Mouse (Mus musculus) brown adipose tissue, adult 24 weeks (tissue): Measurements from ENCODE around the gene Epb41l3. TPM values are rescaled to one million over a fixed set of nuclear protein-coding genes. Genes with fewer than 3 reads are reported as not detected.

Experiments
- H3K27ac ChIP-seq: fragments of 200-500 bp; replicated peaks from 2 replicates; pipeline ENCODE4 v1.5.1; 2012; ENCODE audit warnings: low read depth, mild to moderate bottlenecking, low read length
- H3K4me1 ChIP-seq: fragments of 200-500 bp; 2 replicates; pipeline ENCODE4 v1.6.1; 2012; ENCODE audit warnings: low read length, mixed read lengths; ENCODE audit not compliant: control insufficient read depth, insufficient read depth, insufficient read length
- H3K4me3 ChIP-seq: fragments of 200-500 bp; 2 replicates; pipeline ENCODE4 v1.5.1; 2012; ENCODE audit warnings: low read depth, mild to moderate bottlenecking, low read length, moderate library complexity; ENCODE audit not compliant: insufficient read depth
- polyA plus RNA-seq: library from polyadenylated mRNA; stranded (reverse); fragments of >200 nt; gene quantifications from 2 replicates; pipeline ENCODE4 v1.2.4, GENCODE M21; 2012; ENCODE audit not compliant: missing spikeins, insufficient read depth, insufficient read length

Gene Epb41l3
- polyA plus RNA-seq, 1 experiment: 1.6 TPM

DNA sequence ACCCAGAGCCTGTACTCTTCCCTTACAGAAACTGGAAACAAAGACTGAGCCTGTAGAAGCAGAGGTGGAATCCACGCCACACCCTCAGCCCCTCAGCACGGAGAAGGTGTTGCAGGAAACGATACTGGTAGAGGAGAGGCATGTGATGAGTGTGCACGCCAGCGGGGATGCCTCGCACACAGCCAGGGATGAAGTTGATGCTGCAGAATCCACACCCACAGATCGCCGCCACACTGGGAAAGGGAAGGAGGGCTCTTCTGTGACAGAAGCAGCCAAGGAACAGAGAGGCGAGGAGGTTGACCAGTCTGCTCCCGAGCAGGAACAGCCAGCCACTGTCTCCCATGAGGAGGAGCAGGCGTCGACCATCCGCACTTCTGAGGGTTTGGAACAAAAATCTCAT, 209.0 kb downstream of the Epb41l3 start:
- H3K4me3 ChIP-seq: no peak overlapping the region
- H3K4me1 ChIP-seq: no peaks in the 10 kb centered on the region
- H3K27ac ChIP-seq: no peak overlapping the region

DNA sequence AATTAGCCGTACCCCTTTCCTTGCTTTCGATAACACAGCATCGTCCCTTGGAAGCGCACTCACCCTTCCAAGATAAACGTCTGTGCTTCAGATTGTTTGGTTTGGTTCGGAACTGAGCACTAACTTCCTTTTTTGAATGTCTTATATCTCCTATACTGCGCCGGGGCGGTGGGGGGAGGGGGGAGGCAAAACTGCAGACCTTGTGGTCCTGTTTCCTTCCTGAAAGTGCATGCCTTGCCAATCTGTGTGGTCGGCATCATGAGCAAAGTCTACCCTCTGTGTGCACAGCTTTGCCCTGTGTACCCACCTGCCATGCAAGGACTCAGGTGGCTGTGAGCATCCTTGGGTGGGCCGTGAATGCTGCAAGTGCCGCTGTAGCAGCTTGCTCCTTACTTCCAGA, 212.6 kb downstream of the Epb41l3 start:
- Histone ChIP-seq H3K4me3 (no peak overlapping the region), H3K27ac (no peak overlapping the region)

DNA sequence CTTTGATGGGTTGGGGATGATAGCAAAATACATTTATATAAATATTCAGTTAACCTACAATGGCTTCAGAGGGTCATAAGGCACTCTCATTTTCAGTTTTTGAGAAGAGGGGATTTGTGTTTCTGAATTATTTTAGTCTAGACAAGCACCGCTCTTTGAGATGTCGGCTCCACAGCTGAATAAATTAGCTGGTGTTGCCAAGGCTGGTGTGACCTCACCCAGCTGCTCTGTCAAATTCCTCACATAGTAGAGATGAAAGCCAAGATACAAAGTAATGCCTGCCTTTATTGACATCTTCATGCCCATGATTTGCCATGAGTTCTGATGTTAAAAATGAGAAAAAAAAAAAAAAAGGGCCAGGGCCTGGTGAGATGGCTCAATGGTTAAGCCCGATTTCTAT, 214.8 kb downstream of the Epb41l3 start:
- H3K4me3 ChIP-seq: no peak overlapping the region
- no peaks in the 10 kb centered on the region for H3K4me1 ChIP-seq

More for the DNA sequence above, 212.6 kb downstream of the Epb41l3 start:
- no peaks in the 10 kb centered on the region for H3K4me1 ChIP-seq

DNA sequence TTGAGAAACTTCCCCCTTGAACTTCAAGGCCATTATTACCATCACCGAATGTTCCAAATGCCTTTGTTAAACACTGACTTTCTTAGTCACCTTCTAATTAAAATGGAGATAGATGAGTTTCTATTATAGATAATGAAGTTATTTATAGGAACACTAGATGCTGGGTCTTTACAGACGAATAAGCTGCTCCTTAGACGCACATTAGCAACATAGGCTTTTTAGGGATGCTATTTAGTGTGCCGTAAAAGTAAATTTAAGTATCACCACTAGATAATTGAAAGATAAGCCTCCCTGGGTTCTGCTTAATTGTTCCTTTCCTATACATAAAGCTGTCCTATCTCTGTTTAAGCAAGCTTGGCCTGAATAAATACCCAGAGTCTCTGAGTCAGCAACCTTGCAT, 226.1 kb downstream of the Epb41l3 start:
- Histone ChIP-seq H3K27ac (no peak overlapping the region), H3K4me3 (no peak overlapping the region), H3K4me1 (no peaks in the 10 kb centered on the region)

More for the DNA sequence above, 214.8 kb downstream of the Epb41l3 start:
- no peak overlapping the region for H3K27ac ChIP-seq

DNA sequence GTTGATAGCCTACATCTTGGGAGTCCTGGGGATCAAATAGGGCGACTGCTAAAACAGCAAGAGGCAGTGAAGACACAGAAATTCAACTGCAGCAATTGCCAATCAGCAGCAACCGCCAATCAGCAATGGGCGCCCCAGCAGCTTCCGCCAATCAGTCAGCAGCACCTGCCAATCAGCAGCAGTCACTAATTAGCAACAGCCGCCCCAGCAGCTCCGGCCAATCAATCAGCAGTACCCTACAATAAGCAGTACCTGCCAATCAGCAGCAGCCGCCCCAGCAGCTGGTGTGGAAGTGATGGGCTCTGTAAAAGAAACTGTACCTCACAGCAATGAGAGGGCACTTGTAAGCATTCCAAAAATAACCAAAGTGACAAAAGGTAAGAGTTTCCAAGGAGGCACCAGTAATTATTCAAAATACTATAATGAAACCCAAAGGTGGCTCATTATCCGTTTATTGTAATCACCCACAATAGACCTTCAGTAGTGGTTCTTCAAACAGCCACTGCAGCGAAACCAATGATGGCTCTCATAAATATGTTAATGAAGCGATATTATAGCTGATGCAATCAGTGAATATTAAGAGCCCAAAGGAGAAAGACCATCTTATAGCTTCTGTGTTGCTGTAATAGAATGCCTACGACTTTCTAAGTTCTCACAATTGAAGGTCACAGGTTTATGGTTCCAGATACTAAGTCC, 228.2 kb downstream of the Epb41l3 start:
- Histone ChIP-seq H3K27ac (no peak overlapping the region), H3K4me3 (no peak overlapping the region), H3K4me1 (no peaks in the 10 kb centered on the region)

DNA sequence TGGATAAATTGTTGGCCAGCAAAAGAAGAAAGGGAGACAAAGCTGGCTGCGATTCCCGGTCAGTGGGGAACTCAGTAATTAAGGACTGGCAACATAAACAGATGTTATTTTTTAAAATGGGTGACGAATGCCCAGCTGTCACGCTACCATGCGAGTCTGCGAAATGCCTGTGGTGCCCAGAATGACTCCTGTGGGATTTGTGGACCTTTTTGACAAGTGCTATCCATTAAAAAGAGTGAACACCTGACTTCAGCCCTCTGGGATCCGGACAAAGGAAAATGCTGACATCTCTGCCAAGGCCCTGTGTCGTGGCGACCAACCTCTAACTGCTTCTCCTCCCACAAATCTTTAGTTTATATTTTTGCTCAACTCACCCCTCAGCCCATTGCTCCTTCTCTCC, 232.2 kb downstream of the Epb41l3 start:
- H3K4me3 ChIP-seq: no peak overlapping the region
- no peaks in the 10 kb centered on the region for H3K4me1 ChIP-seq
- no peak overlapping the region for H3K27ac ChIP-seq

DNA sequence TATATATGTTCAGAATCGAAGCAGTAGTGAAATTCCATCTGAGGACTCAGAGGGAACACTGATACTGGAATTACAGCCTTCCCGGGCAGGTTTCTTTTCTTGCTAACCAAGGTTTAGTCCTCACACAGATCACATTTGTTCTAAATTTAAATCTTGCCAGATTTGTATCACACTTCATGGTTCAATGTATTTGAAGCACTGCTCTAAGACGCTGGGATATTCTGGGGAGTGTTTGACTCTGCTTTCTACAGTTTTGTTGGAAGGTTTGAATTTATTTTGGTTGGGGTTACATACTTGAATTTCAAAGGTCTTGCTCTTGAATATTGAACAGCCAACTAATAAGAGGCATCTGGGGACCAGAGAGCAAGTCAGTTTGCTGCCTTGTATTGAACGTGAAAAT, 234.4 kb downstream of the Epb41l3 start:
- H3K4me3 ChIP-seq: no peak overlapping the region
- H3K4me1 ChIP-seq: no peaks in the 10 kb centered on the region
- no peak overlapping the region for H3K27ac ChIP-seq

DNA sequence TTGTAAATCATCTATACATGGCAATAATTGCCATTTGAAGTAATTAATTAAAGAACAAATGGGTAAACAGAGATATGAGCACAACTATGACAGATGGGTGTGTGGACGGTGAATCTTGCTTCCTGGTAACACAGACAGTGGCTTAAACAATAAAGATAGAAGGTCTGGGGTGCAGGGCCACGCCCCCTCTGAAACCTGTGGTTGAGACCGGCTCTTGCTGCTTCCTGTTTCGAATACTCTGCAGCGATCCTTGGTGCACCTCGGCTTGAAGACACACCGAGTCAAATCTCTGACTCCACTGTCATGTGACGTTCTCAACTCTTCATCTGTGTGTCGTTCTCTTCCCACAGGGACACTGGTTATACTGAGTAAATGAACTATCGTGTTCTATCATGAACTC, 245.0 kb downstream of the Epb41l3 start:
- no peaks in the 10 kb centered on the region for H3K4me1 ChIP-seq
- no peak overlapping the region for H3K4me3 ChIP-seq
- H3K27ac ChIP-seq: no peak overlapping the region

DNA sequence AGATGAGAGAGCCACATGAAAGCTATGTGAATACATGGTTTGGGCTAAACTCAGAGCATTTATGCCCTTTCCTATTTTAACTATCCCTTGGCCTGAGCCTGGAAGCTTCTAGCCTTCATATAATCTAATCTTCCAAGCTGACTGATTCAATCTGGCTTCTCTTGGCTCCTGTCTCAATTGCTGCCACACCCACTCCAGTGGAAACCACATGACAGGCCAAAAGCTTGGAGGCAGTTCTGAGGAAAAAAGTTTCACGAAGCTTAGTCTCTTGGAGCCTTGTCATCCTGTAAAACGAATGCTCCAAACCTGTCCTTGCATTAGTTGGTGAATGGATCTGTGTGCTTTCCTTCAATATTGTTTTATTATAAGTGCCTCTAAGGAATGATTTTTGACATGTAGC, 247.2 kb downstream of the Epb41l3 start:
- no peak overlapping the region for H3K4me3 ChIP-seq
- no peak overlapping the region for H3K27ac ChIP-seq
- no peaks in the 10 kb centered on the region for H3K4me1 ChIP-seq

Other genes with a start within 250 kb of the Epb41l3 start
- not detected in 2 replicates for gene Tmem200c, start 249.1 kb upstream of the Epb41l3 start, polyA plus RNA-seq